9 mouse cellular contexts compared by ENCODE assay signal in genomic region chr2:10216566-10217247, GRCm38 (mm10).
DNase-seq lines count a peak whose midpoint lies in the region; ATAC-seq lines count a peak whose summit lies in the region.
"Had no signal": no experiment of that assay in that cellular context is flagged by ENCODE, and none has a peak within 500 bp of the region (broad histone marks: within the 10 kb centered on the region; RNA-seq: fewer than 3 reads in every experiment).

No protein-coding gene starts in this region.

- H3K36me3 ChIP-seq in heart, embryonic 16.5 days (ENCODE audit: control insufficient read depth, insufficient read depth) = no peaks in the 10 kb centered on the region

- H3K4me2 ChIP-seq in heart, embryonic 16.5 days (ENCODE audit: low read depth, low read length) = no peak overlapping the region

- peak overlapping the region; percentile 41 for H3K27ac ChIP-seq in heart, embryonic 16.5 days (ENCODE audit: low read length)

- H3K4me1 ChIP-seq in heart, embryonic 16.5 days (ENCODE audit: control insufficient read depth, insufficient read depth, low read length) = no peaks in the 10 kb centered on the region

- H3K27me3 ChIP-seq in heart, embryonic 16.5 days (ENCODE audit: control insufficient read depth, insufficient read depth, low read length) = no peaks in the 10 kb centered on the region

- H3K9ac ChIP-seq in heart, embryonic 16.5 days (ENCODE audit: low read length) = no peak overlapping the region

- WGBS in heart, embryonic 16.5 days = 40% methylated on average over 7 of the region's 7 CpGs

- peak; percentile 72 for ATAC-seq in heart, embryonic 16.5 days (replicated peaks; ENCODE audit: extremely low read depth, insufficient read depth, low FRiP score)
- no peak for ATAC-seq in inflammation-experienced regulatory T-cells, adult 6 months

- DNase-seq in right cerebral cortex, adult 2 months (ENCODE audit: low spot score in 2 of 2) = peak; percentile 7 to 28
- DNase-seq in right cerebral cortex, postnatal 14 days = no peak
- peak; percentile 8 for DNase-seq in embryo, embryonic 11.5 days (ENCODE audit: low read depth, low spot score)
- DNase-seq in kidney, postnatal 36 days = peak; percentile 36 to 54
- DNase-seq in lung, postnatal 4 days = peak; percentile 18 to 72
- DNase-seq in spleen, postnatal 36 days (ENCODE audit: low spot score in 2 of 2) = no peak

- H3K4me3 ChIP-seq in heart, embryonic 16.5 days (ENCODE audit: low read length) = no peak overlapping the region
- H3K4me3 ChIP-seq: myocyte had no signal

- no peaks in the 10 kb centered on the region for H3K9me3 ChIP-seq in heart, embryonic 16.5 days (replicated peaks; ENCODE audit: control insufficient read depth, low read length)

Comparison
In these comparisons a context has a peak if more than half of its experiments do, and no peak if none do; other contexts are left out.
1. DNase-seq: peak in right cerebral cortex, adult 2 months (2 of 2), embryo, embryonic 11.5 days (single experiment), kidney, postnatal 36 days (2 of 2) and lung, postnatal 4 days (2 of 2); none in right cerebral cortex, postnatal 14 days (single experiment) and spleen, postnatal 36 days (0 of 2).